In the genomic region with DNA sequence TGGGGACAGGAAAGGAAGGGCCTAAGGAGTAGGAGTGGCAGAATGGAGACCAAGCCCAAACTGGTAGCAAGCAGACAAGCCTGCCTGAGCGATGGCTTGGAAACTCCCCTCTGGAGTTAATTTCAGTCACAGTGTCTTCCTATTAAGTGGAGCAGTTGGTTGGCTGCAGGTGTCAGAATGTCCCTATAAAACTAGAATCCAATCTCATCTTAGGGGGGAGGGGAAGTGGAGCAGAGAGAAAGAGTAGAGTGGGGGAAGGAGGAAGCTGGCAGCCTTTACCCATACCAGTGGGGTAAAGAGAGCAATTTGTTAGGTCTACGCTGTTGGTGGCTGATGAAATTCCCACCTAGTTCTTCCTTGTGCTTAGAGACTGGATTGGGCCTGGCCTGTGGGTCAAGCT, we compare ENCODE assay signal across 15 mouse cellular contexts.
"Had no signal": no experiment of that assay in that cellular context is flagged by ENCODE, and none has a peak within 500 bp of the region (broad histone marks: within the 10 kb centered on the region; RNA-seq: fewer than 3 reads in every experiment).

No protein-coding gene starts in this region.

- H3K36me3 ChIP-seq: limb, embryonic 10.5 days; liver, embryonic 15.5 days; midbrain, embryonic 10.5 days; neural tube, embryonic 12.5 days had no signal

- DNase-seq: kidney, adult 9 months; kidney, postnatal 10 days; kidney, postnatal 4 days; lung, adult 2 months; lung, postnatal 36 days; thymus, postnatal 4 days had no signal

- H3K4me1 ChIP-seq: limb, embryonic 10.5 days; liver, embryonic 15.5 days; neural tube, embryonic 12.5 days had no signal

- H3K4me3 ChIP-seq: left cerebral cortex, adult 2 months; limb, embryonic 10.5 days; liver, embryonic 15.5 days; midbrain, embryonic 10.5 days; myocyte; neural tube, embryonic 12.5 days had no signal

- H3K27me3 ChIP-seq: liver, embryonic 15.5 days; neural tube, embryonic 12.5 days had no signal

- H3K27ac ChIP-seq: left cerebral cortex, adult 2 months; limb, embryonic 10.5 days; liver, embryonic 15.5 days; midbrain, embryonic 10.5 days; neural tube, embryonic 12.5 days; stomach, postnatal 0 days had no signal

- H3K9ac ChIP-seq: liver, embryonic 15.5 days; neural tube, embryonic 12.5 days had no signal

- H3K9me3 ChIP-seq: limb, embryonic 10.5 days; liver, embryonic 15.5 days; midbrain, embryonic 10.5 days; neural tube, embryonic 12.5 days had no signal

- ATAC-seq: lung, postnatal 0 days had no signal

- H3K4me2 ChIP-seq: liver, embryonic 11.5 days; liver, embryonic 15.5 days; neural tube, embryonic 12.5 days had no signal
